Mouse (Mus musculus) forebrain, embryonic 12.5 days (tissue): Measurements from ENCODE around the gene Plekha3. TPM values are rescaled to one million over a fixed set of nuclear protein-coding genes. Genes with fewer than 3 reads are reported as not detected.

Experiments
- ATAC-seq: fragments of 200-750 bp; cut with Nextera tagmentation; 2 replicates; pipeline ENCODE4 v1.8.0; 2017; ENCODE audit warnings: moderate TSS enrichment; ENCODE audit not compliant: low FRiP score
- H3K27ac ChIP-seq: fragments of 300-500 bp; sonication (generic); 2 replicates; pipeline ENCODE4 v1.5.1; 2016; ENCODE audit warnings: mild to moderate bottlenecking
- H3K27me3 ChIP-seq: fragments of 300-500 bp; sonication (generic); 2 replicates; pipeline ENCODE4 v1.6.1; 2016; ENCODE audit warnings: mild to moderate bottlenecking
- H3K36me3 ChIP-seq: fragments of 300-500 bp; sonication (generic); replicated peaks from 2 replicates; pipeline ENCODE4 v1.6.1; 2016; ENCODE audit warnings: mild to moderate bottlenecking
- H3K4me1 ChIP-seq: fragments of 300-500 bp; sonication (generic); 2 replicates; pipeline ENCODE4 v1.6.1; 2016
- H3K4me2 ChIP-seq: fragments of 300-500 bp; sonication (generic); 2 replicates; pipeline ENCODE4 v1.6.1; 2016; ENCODE audit warnings: mild to moderate bottlenecking, moderate library complexity
- H3K4me3 ChIP-seq: fragments of 300-500 bp; sonication (generic); replicated peaks from 2 replicates; pipeline ENCODE4 v1.5.1; 2016; ENCODE audit warnings: mild to moderate bottlenecking
- H3K9ac ChIP-seq: fragments of 300-500 bp; sonication (generic); 2 replicates; pipeline ENCODE4 v1.6.1; 2016; ENCODE audit warnings: mild to moderate bottlenecking
- H3K9me3 ChIP-seq: fragments of 300-500 bp; sonication (generic); 2 replicates; pipeline ENCODE4 v1.6.1; 2016
- WGBS: fragments of 180-500 bp; shearing (Covaris S2); methylation state at CpG from one replicate; pipeline ENCODE4 v1.1.7; 2016; 5-methylcytosine and 5-hydroxymethylcytosine counted together
- polyA plus RNA-seq: library from polyadenylated mRNA; unstranded; fragments of >200 nt; fragmentation: Nextera tagmentation; extraction: Ambion mirVana; gene quantifications from 2 replicates; pipeline ENCODE4 v1.2.1, GENCODE M21; 2016

The Plekha3 gene
- 11.9 and 14.7 TPM in 2 replicates for polyA plus RNA-seq

GRCm38 (mm10) chr2:76674725-76675427 is at the start of gene Plekha3:
Gene Plekha3, plus strand, starts transcription at chr2:76675281.
- peaks cover 4% of the 10 kb centered on the region; the same call in 1 of the 2 replicates for H3K36me3 ChIP-seq
- peaks cover 37% of the 10 kb centered on the region for H3K4me1 ChIP-seq
- peak within 1 kb of the TSS; percentile 77 for H3K4me3 ChIP-seq
- no peaks in the 10 kb centered on the region for H3K9me3 ChIP-seq
- 4% methylated on average over 45 of the region's 52 CpGs for WGBS
- H3K27me3 ChIP-seq = no peaks in the 10 kb centered on the region
- H3K4me2 ChIP-seq = peak within 1 kb of the TSS; percentile 68
- peak; percentile 78 for ATAC-seq
- H3K27ac ChIP-seq = peak within 1 kb of the TSS; percentile 81
- H3K9ac ChIP-seq = peak within 1 kb of the TSS; percentile 89

- H3K4me1 ChIP-seq = no peaks in the 10 kb centered on the region
- ATAC-seq = no peak
- 94% methylated on average over 12 of the region's 12 CpGs for WGBS
- H3K36me3 ChIP-seq = peaks cover 83% of the 10 kb centered on the region
- no peak overlapping the region for H3K4me3 ChIP-seq
- H3K9ac ChIP-seq = no peak overlapping the region
- H3K9me3 ChIP-seq = peaks cover 8% of the 10 kb centered on the region
- no peaks in the 10 kb centered on the region for H3K27me3 ChIP-seq
- no peak overlapping the region for H3K4me2 ChIP-seq
- no peak overlapping the region for H3K27ac ChIP-seq
Measured at GRCm38 (mm10) chr2:76630293-76630692, 44.8 kb upstream of the Plekha3 start.

GRCm38 (mm10) chr2:76631600-76631999 is 43.5 kb upstream of the Plekha3 start:
- WGBS = 84% methylated on average over 4 of the region's 4 CpGs
- H3K36me3 ChIP-seq = peaks cover 83% of the 10 kb centered on the region
- ATAC-seq = no peak
- no peak overlapping the region for H3K4me3 ChIP-seq
- peaks cover 3% of the 10 kb centered on the region for H3K9me3 ChIP-seq
- no peaks in the 10 kb centered on the region for H3K27me3 ChIP-seq
- H3K9ac ChIP-seq = no peak overlapping the region
- H3K27ac ChIP-seq = no peak overlapping the region
- H3K4me2 ChIP-seq = no peak overlapping the region
- H3K4me1 ChIP-seq = no peaks in the 10 kb centered on the region

GRCm38 (mm10) chr2:76639637-76640036 is 35.4 kb upstream of the Plekha3 start:
- no peak for ATAC-seq
- Histone ChIP-seq H3K4me2 (no peak overlapping the region), H3K9me3 (no peaks in the 10 kb centered on the region), H3K4me1 (no peaks in the 10 kb centered on the region), H3K4me3 (no peak overlapping the region), H3K27ac (no peak overlapping the region), H3K27me3 (no peaks in the 10 kb centered on the region), H3K36me3 (peaks cover 84% of the 10 kb centered on the region), H3K9ac (no peak overlapping the region)
- 94% methylated on average over 2 of the region's 2 CpGs for WGBS

GRCm38 (mm10) chr2:76643801-76644200 is 31.3 kb upstream of the Plekha3 start:
- H3K27me3 ChIP-seq = no peaks in the 10 kb centered on the region
- no peak overlapping the region for H3K9ac ChIP-seq
- no peak overlapping the region for H3K27ac ChIP-seq
- H3K4me2 ChIP-seq = no peak overlapping the region
- H3K4me3 ChIP-seq = no peak overlapping the region
- no peaks in the 10 kb centered on the region for H3K9me3 ChIP-seq
- H3K36me3 ChIP-seq = peaks cover 48% of the 10 kb centered on the region
- no peak for ATAC-seq
- peaks cover 13% of the 10 kb centered on the region for H3K4me1 ChIP-seq

- Histone ChIP-seq H3K4me2 (peak overlapping the region; percentile 71), H3K4me1 (peaks cover 15% of the 10 kb centered on the region), H3K9me3 (no peaks in the 10 kb centered on the region), H3K4me3 (peak overlapping the region; percentile 73), H3K36me3 (peaks cover 14% of the 10 kb centered on the region), H3K27me3 (no peaks in the 10 kb centered on the region), H3K27ac (peak overlapping the region; percentile 96), H3K9ac (peak overlapping the region; percentile 85)
- ATAC-seq = peak; percentile 62; the same call in 1 of the 2 replicates
- WGBS = 0% methylated on average over 32 of the region's 32 CpGs
Measured at GRCm38 (mm10) chr2:76647441-76647869, 27.6 kb upstream of the Plekha3 start.

- H3K9ac ChIP-seq = peak within 1 kb of the TSS; percentile 85
- H3K27me3 ChIP-seq = no peaks in the 10 kb centered on the region
- WGBS = under 1% methylated on average over 36 of the region's 42 CpGs
- H3K9me3 ChIP-seq = no peaks in the 10 kb centered on the region
- H3K4me2 ChIP-seq = peak within 1 kb of the TSS; percentile 71
- peaks cover 9% of the 10 kb centered on the region; the same call in 1 of the 2 replicates for H3K36me3 ChIP-seq
- peak within 1 kb of the TSS; percentile 96 for H3K27ac ChIP-seq
- peaks cover 15% of the 10 kb centered on the region for H3K4me1 ChIP-seq
- peak within 1 kb of the TSS; percentile 73 for H3K4me3 ChIP-seq
- peak; percentile 98 for ATAC-seq
Measured at GRCm38 (mm10) chr2:76647883-76648570, 27.1 kb upstream of the Plekha3 start, which contains the start of the genes Prkra and Pjvk. Gene Prkra, minus strand, starts transcription at chr2:76648015. Gene Pjvk, plus strand, starts transcription at chr2:76648476.

GRCm38 (mm10) chr2:76648666-76649141 is 26.4 kb upstream of the Plekha3 start:
- WGBS = 30% methylated on average over 13 of the region's 13 CpGs
- H3K4me1 ChIP-seq = peaks cover 15% of the 10 kb centered on the region
- H3K4me3 ChIP-seq = peak overlapping the region; percentile 73
- peak; percentile 25 for ATAC-seq
- peaks cover 5% of the 10 kb centered on the region; the same call in 1 of the 2 replicates for H3K36me3 ChIP-seq
- no peaks in the 10 kb centered on the region for H3K27me3 ChIP-seq
- H3K4me2 ChIP-seq = peak overlapping the region; percentile 71
- H3K27ac ChIP-seq = peak overlapping the region; percentile 96
- no peaks in the 10 kb centered on the region for H3K9me3 ChIP-seq
- peak overlapping the region; percentile 56 for H3K9ac ChIP-seq

- Histone ChIP-seq H3K4me3 (no peak overlapping the region), H3K36me3 (no peaks in the 10 kb centered on the region), H3K27ac (no peak overlapping the region), H3K4me2 (no peak overlapping the region), H3K27me3 (no peaks in the 10 kb centered on the region), H3K9ac (no peak overlapping the region), H3K9me3 (no peaks in the 10 kb centered on the region), H3K4me1 (peaks cover 5% of the 10 kb centered on the region)
- WGBS = 92% methylated on average over 4 of the region's 4 CpGs
- no peak for ATAC-seq
Measured at GRCm38 (mm10) chr2:76653070-76653469, 22.0 kb upstream of the Plekha3 start.

- no peak overlapping the region for H3K4me2 ChIP-seq
- H3K9ac ChIP-seq = no peak overlapping the region
- H3K27ac ChIP-seq = no peak overlapping the region
- no peaks in the 10 kb centered on the region for H3K27me3 ChIP-seq
- WGBS = 75% methylated on average over 5 of the region's 5 CpGs
- no peaks in the 10 kb centered on the region for H3K9me3 ChIP-seq
- H3K4me3 ChIP-seq = no peak overlapping the region
- no peaks in the 10 kb centered on the region for H3K36me3 ChIP-seq
- H3K4me1 ChIP-seq = no peaks in the 10 kb centered on the region
- ATAC-seq = no peak
Measured at GRCm38 (mm10) chr2:76654646-76655045, 20.4 kb upstream of the Plekha3 start.

- Histone ChIP-seq H3K4me2 (no peak overlapping the region), H3K36me3 (no peaks in the 10 kb centered on the region), H3K9ac (no peak overlapping the region), H3K9me3 (no peaks in the 10 kb centered on the region), H3K27me3 (no peaks in the 10 kb centered on the region), H3K4me1 (no peaks in the 10 kb centered on the region), H3K27ac (no peak overlapping the region), H3K4me3 (no peak overlapping the region)
- WGBS = 78% methylated on average over 3 of the region's 3 CpGs
- ATAC-seq = no peak
Measured at GRCm38 (mm10) chr2:76655444-76655843, 19.6 kb upstream of the Plekha3 start.

GRCm38 (mm10) chr2:76655982-76656381 is 19.1 kb upstream of the Plekha3 start:
- Histone ChIP-seq H3K36me3 (no peaks in the 10 kb centered on the region), H3K4me3 (no peak overlapping the region), H3K4me1 (no peaks in the 10 kb centered on the region), H3K27ac (no peak overlapping the region), H3K9me3 (no peaks in the 10 kb centered on the region), H3K27me3 (no peaks in the 10 kb centered on the region), H3K9ac (no peak overlapping the region), H3K4me2 (no peak overlapping the region)
- WGBS = 19% methylated on average over 1 of the region's 1 CpGs
- ATAC-seq = no peak
